In genomic region chr11:101148751-101149150, GRCm38 (mm10) we compare ENCODE assay signal across 12 mouse cellular contexts. TPM values are rescaled to one million over a fixed set of nuclear protein-coding genes. Genes with fewer than 3 reads are reported as not detected.
DNase-seq lines count a peak whose midpoint lies in the region; ATAC-seq lines count a peak whose summit lies in the region.
"Had no signal": no experiment of that assay in that cellular context is flagged by ENCODE, and none has a peak within 500 bp of the region (broad histone marks: within the 10 kb centered on the region; RNA-seq: fewer than 3 reads in every experiment).

No protein-coding gene starts in this region.

- DNase-seq in cerebellum, adult 11-12 months = peak; percentile 3
- no peak for DNase-seq in cerebellum, adult 9-11 months
- no peak for DNase-seq in kidney, adult 9 months
- DNase-seq in embryonic facial prominence, embryonic 11.5 days (ENCODE audit: low spot score) = no peak
- no peak for DNase-seq in thymus, postnatal 36 days
- DNase-seq: cerebellum, adult 18-20 months; kidney, adult 8-10 months; thymus, postnatal 14 days had no signal

- no peak overlapping the region for H3K4me3 ChIP-seq in kidney, embryonic 15.5 days (replicated peaks)
- no peak overlapping the region for H3K4me3 ChIP-seq in embryonic facial prominence, embryonic 11.5 days (ENCODE audit: low read depth, low read length)
- no peak overlapping the region for H3K4me3 ChIP-seq in limb, embryonic 13.5 days

- H3K36me3 ChIP-seq in kidney, embryonic 15.5 days = no peaks in the 10 kb centered on the region
- H3K36me3 ChIP-seq in embryonic facial prominence, embryonic 11.5 days (replicated peaks; ENCODE audit: control insufficient read depth, insufficient read depth, low read depth, low read length) = no peaks in the 10 kb centered on the region
- H3K36me3 ChIP-seq in limb, embryonic 13.5 days = no peaks in the 10 kb centered on the region

- 0 out of 2 replicates have a peak, but pooled peaks have one; percentile 36 for ATAC-seq in kidney, embryonic 15.5 days (replicated peaks; ENCODE audit: low FRiP score)
- ATAC-seq in embryonic facial prominence, embryonic 11.5 days (replicated peaks; ENCODE audit: insufficient number of reproducible peaks, low FRiP score, low TSS enrichment, low read depth) = no peak
- ATAC-seq in limb, embryonic 13.5 days (ENCODE audit: low FRiP score, low read depth) = no peak
- no peak for ATAC-seq in megakaryocyte-erythroid progenitor cell, adult 5-6 weeks (replicated peaks; ENCODE audit: low FRiP score, low TSS enrichment, poor library complexity, severe bottlenecking)

- WGBS in kidney, embryonic 15.5 days = 49% methylated on average over 10 of the region's 10 CpGs
- 66% methylated on average over 10 of the region's 10 CpGs for WGBS in embryonic facial prominence, embryonic 11.5 days
- WGBS in limb, embryonic 13.5 days = 54% methylated on average over 10 of the region's 10 CpGs

- H3K4me2 ChIP-seq in kidney, embryonic 15.5 days = 0 out of 2 replicates have a peak overlapping the region, but pooled peaks have one; percentile 2
- H3K4me2 ChIP-seq in embryonic facial prominence, embryonic 11.5 days (ENCODE audit: low read depth, low read length) = no peak overlapping the region
- H3K4me2 ChIP-seq in limb, embryonic 13.5 days (replicated peaks) = peak overlapping the region; percentile 7; the same call in 1 of the 2 replicates

- no peaks in the 10 kb centered on the region for H3K9me3 ChIP-seq in kidney, embryonic 15.5 days (replicated peaks)
- H3K9me3 ChIP-seq in embryonic facial prominence, embryonic 11.5 days (replicated peaks; ENCODE audit: control insufficient read depth, low read length) = no peaks in the 10 kb centered on the region
- H3K9me3 ChIP-seq in limb, embryonic 13.5 days = no peaks in the 10 kb centered on the region

- peak overlapping the region; percentile 87 for H3K27ac ChIP-seq in kidney, embryonic 15.5 days
- H3K27ac ChIP-seq in embryonic facial prominence, embryonic 11.5 days (replicated peaks; ENCODE audit: low read depth, low read length) = peak overlapping the region; percentile 61
- H3K27ac ChIP-seq in limb, embryonic 13.5 days = peak overlapping the region; percentile 80

- no peak overlapping the region for H3K9ac ChIP-seq in kidney, embryonic 15.5 days
- H3K9ac ChIP-seq in embryonic facial prominence, embryonic 11.5 days (replicated peaks; ENCODE audit: low read length) = no peak overlapping the region
- H3K9ac ChIP-seq in limb, embryonic 13.5 days = peak overlapping the region; percentile 19; the same call in 1 of the 2 replicates

- no peaks in the 10 kb centered on the region for H3K27me3 ChIP-seq in kidney, embryonic 15.5 days
- no peaks in the 10 kb centered on the region for H3K27me3 ChIP-seq in embryonic facial prominence, embryonic 11.5 days (ENCODE audit: control insufficient read depth, insufficient read depth, low read length)
- no peaks in the 10 kb centered on the region for H3K27me3 ChIP-seq in limb, embryonic 13.5 days

- peaks cover 24% of the 10 kb centered on the region for H3K4me1 ChIP-seq in kidney, embryonic 15.5 days
- no peaks in the 10 kb centered on the region for H3K4me1 ChIP-seq in embryonic facial prominence, embryonic 11.5 days (ENCODE audit: control insufficient read depth, insufficient read depth, low read length)
- peaks cover 23% of the 10 kb centered on the region for H3K4me1 ChIP-seq in limb, embryonic 13.5 days

RNA-seq across cellular contexts. Expression of gene Tubg2, which starts 7.0 kb away (rescaled TPM):
- polyA plus RNA-seq in kidney, embryonic 15.5 days (2015; fragmentation: Nextera tagmentation; extraction: Ambion mirVana) = 3.8 and 4.2 TPM in 2 replicates
- polyA plus RNA-seq in embryonic facial prominence, embryonic 11.5 days (2014; fragmentation: Nextera tagmentation; extraction: Ambion mirVana) = 7.8 and 8.0 TPM in 2 replicates
- 7.3 and 7.4 TPM in 2 replicates for polyA plus RNA-seq in limb, embryonic 13.5 days (2015; fragmentation: Nextera tagmentation; extraction: Ambion mirVana)
- not detected in 2 replicates for total RNA-seq in megakaryocyte-erythroid progenitor cell, adult 5-6 weeks (2014; fragmentation: Nextera tagmentation)
- total RNA-seq in megakaryocyte-erythroid progenitor cell, adult 5-6 weeks (2017) = not detected in 2 replicates

RNA-seq across cellular contexts. Expression of gene Cntnap1, which starts 21.6 kb away (rescaled TPM):
- polyA plus RNA-seq in kidney, embryonic 15.5 days (2015; fragmentation: Nextera tagmentation; extraction: Ambion mirVana) = 1.9 and 2.0 TPM in 2 replicates
- 0.28 and 0.39 TPM in 2 replicates for polyA plus RNA-seq in embryonic facial prominence, embryonic 11.5 days (2014; fragmentation: Nextera tagmentation; extraction: Ambion mirVana)
- 0.27 and 0.46 TPM in 2 replicates for polyA plus RNA-seq in limb, embryonic 13.5 days (2015; fragmentation: Nextera tagmentation; extraction: Ambion mirVana)
- not detected in 2 replicates for total RNA-seq in megakaryocyte-erythroid progenitor cell, adult 5-6 weeks (2014; fragmentation: Nextera tagmentation)
- 0.15 TPM in 1 of 2 replicates, not detected in the other for total RNA-seq in megakaryocyte-erythroid progenitor cell, adult 5-6 weeks (2017)

RNA-seq across cellular contexts. Expression of gene Plekhh3, which starts 22.4 kb away (rescaled TPM):
- 17.0 and 18.6 TPM in 2 replicates for polyA plus RNA-seq in kidney, embryonic 15.5 days (2015; fragmentation: Nextera tagmentation; extraction: Ambion mirVana)
- polyA plus RNA-seq in embryonic facial prominence, embryonic 11.5 days (2014; fragmentation: Nextera tagmentation; extraction: Ambion mirVana) = 3.7 and 5.3 TPM in 2 replicates
- 6.6 and 7.3 TPM in 2 replicates for polyA plus RNA-seq in limb, embryonic 13.5 days (2015; fragmentation: Nextera tagmentation; extraction: Ambion mirVana)
- not detected in 2 replicates for total RNA-seq in megakaryocyte-erythroid progenitor cell, adult 5-6 weeks (2014; fragmentation: Nextera tagmentation)
- total RNA-seq in megakaryocyte-erythroid progenitor cell, adult 5-6 weeks (2017) = not detected in 2 replicates

RNA-seq across cellular contexts. Expression of gene Ccr10, which starts 26.5 kb away (rescaled TPM):
- polyA plus RNA-seq in kidney, embryonic 15.5 days (2015; fragmentation: Nextera tagmentation; extraction: Ambion mirVana) = 0.78 and 0.82 TPM in 2 replicates
- 0.20 TPM in 1 of 2 replicates, not detected in the other for polyA plus RNA-seq in embryonic facial prominence, embryonic 11.5 days (2014; fragmentation: Nextera tagmentation; extraction: Ambion mirVana)
- polyA plus RNA-seq in limb, embryonic 13.5 days (2015; fragmentation: Nextera tagmentation; extraction: Ambion mirVana) = 0.10 TPM in 1 of 2 replicates, not detected in the other
- not detected in 2 replicates for total RNA-seq in megakaryocyte-erythroid progenitor cell, adult 5-6 weeks (2014; fragmentation: Nextera tagmentation)
- total RNA-seq in megakaryocyte-erythroid progenitor cell, adult 5-6 weeks (2017) = not detected in 2 replicates
- total RNA-seq: gastrocnemius, postnatal 10 days had no signal

RNA-seq across cellular contexts. Expression of gene Tubg1, which starts 29.0 kb away (rescaled TPM):
- 86.3 and 99.6 TPM in 2 replicates for polyA plus RNA-seq in kidney, embryonic 15.5 days (2015; fragmentation: Nextera tagmentation; extraction: Ambion mirVana)
- polyA plus RNA-seq in embryonic facial prominence, embryonic 11.5 days (2014; fragmentation: Nextera tagmentation; extraction: Ambion mirVana) = 91.6 and 98.4 TPM in 2 replicates
- polyA plus RNA-seq in limb, embryonic 13.5 days (2015; fragmentation: Nextera tagmentation; extraction: Ambion mirVana) = 70.5 and 71.1 TPM in 2 replicates
- 51.9 and 55.2 TPM in 2 replicates for total RNA-seq in megakaryocyte-erythroid progenitor cell, adult 5-6 weeks (2014; fragmentation: Nextera tagmentation)
- total RNA-seq in megakaryocyte-erythroid progenitor cell, adult 5-6 weeks (2017) = 28.7 and 42.7 TPM in 2 replicates
